Mouse (Mus musculus) adrenal gland, postnatal 14 days (tissue): ENCODE measurements around the gene Lamtor2. TPM values are rescaled to one million over a fixed set of nuclear protein-coding genes. Genes with fewer than 3 reads are reported as not detected.
A peak's percentile ranks its signal among the peaks of the same experiment; 100 is the strongest.

ENCODE experiments used
- DNase-seq: peaks from one replicate; pipeline ENCODE4 v3.0.0; 2021; ENCODE audit warnings: mixed read lengths
- total RNA-seq: library from RNA; stranded (reverse); gene quantifications from 2 replicates; pipeline ENCODE4 v1.2.3, GENCODE M21; 2021

Lamtor2 gene
- total RNA-seq, 1 experiment from 2014 or later, result 133 TPM

DNA sequence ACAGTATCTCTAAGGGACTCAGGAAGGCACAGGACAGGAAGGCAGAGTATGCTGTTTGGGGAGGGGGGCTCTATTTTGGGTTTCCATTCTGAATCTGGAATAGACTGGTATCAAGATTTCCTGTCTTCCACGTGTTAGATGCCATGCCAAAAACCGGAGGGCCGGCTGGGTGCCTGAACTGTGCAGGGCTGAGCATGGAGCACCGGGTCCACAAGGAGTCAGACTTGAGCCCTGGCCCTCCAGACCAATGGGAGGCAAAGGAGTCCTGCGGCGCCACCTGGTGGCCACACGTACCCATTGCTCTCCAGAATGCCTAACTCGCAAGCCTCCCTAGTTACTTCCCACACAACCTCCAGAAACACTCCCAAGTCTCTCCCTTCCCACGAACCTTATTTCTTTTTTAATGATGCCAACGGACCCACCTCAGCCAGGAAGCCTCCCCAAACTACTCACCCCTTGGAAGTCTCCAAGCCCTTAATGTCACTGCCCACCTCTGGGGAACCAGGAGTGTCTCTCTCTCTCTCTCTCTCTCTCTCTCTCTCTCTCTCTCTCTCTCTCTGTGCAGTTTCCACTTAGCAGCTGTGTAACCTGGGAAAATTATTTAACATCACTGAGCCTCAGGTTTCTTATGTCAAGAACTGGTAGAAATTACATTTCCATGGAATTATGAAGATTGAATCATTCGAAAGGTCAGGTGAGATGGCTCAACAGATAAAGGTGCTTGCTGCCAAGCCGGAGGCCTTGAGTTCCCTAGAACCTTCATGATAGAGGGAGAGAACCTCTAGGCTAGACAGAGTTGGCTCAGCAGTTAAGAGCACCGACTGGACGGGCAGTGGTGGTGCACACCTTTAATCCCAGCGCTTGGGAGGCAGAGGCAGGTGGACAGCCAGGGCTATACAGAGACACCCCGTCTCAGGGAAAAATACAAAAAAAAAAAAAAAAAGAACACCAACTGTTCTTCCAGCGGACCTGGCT, 26.4 kb downstream of the Lamtor2 start:
- peak; percentile 94 for DNase-seq

DNA sequence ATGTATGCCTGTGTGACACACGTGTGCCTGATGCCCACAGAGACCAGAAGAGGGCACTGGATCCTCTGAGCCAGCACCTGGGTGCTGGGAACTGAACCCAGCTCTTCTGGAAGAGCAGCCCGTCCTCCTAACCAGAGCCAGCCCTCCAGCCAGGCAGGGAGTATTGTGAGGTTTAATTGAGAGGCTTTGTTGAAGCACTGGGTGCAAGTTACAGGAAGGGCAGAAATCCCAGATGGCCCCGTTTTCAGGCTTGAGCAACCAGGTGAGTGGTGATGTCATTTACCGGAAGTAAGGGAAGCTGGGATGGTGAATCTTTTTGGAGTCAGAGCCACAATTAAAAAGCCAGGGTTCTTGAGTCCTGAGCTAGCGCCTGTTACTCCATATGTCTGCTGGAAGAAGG, 27.9 kb downstream of the Lamtor2 start:
- no peak for DNase-seq

DNA sequence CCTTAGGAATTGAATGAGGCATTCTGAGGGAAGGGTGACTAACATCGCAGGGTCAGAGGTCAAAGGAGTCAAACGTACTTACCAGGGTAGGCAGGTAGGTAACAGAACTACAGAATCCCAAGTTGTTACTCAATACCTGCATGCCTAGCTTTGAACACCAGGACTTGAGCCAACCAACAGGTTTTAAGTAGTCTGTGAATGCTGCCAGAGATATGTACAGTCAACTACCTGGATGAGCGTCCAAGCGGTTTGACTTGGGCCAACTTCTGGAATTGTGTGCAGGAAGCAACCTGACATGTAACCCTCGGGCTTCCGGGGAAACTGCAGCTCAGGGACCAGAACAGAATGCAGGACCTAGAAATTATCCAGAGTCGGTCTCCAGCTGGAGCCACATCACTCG, 29.8 kb downstream of the Lamtor2 start:
- no peak for DNase-seq

DNA sequence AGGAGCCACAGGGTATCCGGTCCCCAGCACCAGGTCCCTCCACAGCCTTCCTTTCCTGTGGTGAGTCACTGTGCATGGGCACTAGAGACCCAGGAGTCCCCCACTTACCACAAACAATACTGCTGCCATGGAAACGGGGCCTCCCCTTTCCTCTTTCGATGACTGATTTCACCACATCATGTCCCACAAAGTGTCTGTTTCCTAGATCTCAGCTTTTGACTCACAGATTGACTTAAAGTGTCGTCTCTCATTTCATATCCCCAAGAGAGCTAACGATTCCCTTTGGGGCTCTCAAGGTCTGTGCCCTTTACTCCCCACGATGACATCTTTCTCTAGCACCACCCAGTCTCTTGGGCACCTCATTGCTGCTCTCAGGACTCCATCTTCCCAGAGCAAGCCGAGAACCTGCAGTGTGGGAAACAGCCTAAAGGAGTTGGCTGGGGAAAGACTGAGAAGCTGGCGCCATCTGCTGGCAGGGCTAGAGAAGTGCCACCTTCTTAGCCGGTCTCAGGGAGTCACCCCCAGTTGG, 31.0 kb downstream of the Lamtor2 start:
- DNase-seq, result peak; percentile 89

DNA sequence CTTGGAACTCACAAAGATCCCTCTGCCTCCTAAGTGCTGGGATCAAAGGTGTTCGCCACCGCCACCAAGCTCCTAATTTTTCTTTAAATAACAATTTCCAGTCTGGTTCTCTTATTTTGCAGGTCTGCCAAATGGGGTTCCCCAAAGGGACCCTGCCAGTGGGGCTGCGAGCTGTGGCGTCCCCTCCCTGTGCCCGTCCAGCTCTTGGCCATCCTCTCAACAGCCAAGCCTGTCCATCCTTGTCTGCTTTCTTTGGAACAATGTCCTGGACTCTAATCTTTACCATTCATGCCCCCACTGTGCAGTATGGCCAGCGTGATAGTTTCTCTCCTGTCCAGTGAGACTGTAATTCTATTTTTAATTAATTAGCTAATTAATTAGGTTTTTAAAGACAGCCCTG, 31.7 kb downstream of the Lamtor2 start:
- no peak for DNase-seq

DNA sequence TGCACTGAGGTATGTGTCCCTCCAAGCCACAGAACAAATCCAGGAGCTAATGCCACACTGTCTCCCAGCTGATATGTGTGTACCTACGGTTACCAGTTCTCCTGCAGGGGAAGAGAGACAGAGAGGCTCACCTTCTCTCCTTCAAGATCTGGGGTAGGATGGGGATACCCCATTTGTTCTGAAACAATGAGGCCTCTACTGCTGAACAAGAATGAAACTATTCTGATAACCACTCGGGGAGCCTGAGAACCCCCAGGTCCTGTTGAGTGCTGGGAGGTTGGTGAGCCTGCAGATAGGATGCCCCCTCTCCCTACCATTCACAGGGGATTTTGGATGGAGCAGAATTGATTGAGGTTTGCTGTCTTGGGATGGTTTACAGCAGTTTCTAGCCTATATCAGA, 32.8 kb downstream of the Lamtor2 start:
- DNase-seq, result no peak

DNA sequence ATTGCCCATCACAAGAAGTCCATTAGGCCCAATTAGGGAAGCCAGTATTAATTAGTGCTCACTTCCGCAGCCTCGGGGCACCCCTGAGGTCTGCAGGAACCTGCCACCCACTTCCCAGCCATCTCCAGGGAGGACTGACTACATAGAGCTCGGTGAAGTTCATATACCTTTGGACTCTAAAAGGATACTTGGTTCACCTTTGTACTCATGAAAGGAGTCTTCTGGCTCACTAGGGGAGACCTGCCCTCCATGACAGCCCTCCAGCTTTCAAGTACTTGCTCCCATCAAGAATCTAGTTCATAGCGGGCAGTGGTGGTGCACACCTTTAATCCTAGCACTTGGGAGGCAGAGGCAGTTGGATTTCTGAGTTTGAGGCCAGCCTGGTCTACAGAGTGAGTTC, 34.5 kb downstream of the Lamtor2 start:
- no peak for DNase-seq

DNA sequence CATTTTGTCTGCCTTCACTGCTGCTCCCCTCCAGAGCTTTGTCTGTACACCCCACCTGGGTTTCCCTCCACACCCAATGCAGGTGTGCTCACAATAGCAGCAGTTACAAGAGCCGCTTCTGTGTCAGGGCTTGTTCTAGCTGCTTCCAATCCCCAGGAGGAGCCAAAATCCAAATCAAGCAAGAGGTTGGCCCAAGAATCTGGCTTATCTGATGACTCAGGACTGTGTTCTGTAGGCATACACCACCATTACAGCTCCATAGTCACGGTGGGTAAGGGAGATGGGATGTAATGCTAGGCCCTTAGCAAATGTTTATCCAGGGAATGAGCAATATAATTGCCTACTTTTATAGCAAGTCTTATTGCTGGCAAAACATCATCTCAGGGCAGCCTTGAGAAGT, 36.5 kb downstream of the Lamtor2 start:
- DNase-seq, result no peak

DNA sequence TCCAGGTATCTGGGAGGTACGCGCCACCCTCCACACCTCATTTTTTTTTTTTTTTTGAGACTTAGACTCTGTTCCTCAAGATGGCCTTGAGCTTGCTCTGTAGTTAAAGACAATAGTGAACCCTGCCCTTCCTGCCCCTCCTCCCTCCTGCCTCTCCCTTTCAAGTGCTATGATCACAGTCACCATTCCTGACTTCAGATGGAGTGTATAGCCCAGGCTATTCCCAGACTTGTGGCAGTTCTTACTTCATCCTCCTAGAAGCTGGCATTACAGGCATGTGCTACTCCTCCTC, 37.8 kb downstream of the Lamtor2 start:
- DNase-seq, result no peak

DNA sequence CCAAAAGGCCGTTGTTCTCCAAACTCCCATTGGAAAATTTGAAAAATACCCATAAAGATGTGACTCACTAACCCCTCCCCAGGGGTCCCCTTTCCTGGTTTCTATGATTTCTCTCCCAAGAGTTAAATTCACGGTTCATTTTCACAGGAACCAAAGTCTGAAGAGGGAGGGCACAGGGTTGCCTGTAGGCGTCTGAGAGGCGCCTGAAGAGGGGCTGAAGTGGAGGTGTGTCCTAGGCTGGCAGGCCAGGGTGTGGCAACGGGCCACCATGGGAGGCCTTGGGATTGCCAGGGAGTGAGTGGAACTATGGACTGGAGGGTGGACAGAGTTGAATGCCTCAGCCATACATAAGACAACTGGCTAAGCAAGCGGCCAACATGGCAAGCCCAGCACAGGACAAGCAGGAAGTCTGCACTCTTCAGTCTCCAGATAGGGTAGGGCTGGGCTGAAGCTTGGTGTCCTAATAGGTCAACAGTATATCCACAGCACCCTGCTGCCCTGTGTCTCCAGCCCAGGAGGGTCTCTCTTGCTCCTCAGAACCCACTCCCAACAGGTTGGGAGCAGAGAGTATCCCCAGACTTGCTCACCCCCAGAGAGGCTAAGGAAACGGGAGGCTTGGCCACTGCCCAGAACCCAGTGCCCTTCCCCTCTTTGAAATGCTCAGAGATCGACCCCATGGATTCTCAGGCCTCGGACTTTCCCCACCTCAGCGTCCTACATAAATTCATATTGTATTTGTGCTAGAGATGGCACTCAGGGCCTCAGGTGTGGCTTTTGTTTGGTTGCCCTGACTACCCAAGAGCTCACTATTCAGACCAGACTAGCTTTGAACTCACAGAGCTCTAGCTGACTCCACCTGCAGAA, 38.4 kb downstream of the Lamtor2 start:
- no peak for DNase-seq

DNA sequence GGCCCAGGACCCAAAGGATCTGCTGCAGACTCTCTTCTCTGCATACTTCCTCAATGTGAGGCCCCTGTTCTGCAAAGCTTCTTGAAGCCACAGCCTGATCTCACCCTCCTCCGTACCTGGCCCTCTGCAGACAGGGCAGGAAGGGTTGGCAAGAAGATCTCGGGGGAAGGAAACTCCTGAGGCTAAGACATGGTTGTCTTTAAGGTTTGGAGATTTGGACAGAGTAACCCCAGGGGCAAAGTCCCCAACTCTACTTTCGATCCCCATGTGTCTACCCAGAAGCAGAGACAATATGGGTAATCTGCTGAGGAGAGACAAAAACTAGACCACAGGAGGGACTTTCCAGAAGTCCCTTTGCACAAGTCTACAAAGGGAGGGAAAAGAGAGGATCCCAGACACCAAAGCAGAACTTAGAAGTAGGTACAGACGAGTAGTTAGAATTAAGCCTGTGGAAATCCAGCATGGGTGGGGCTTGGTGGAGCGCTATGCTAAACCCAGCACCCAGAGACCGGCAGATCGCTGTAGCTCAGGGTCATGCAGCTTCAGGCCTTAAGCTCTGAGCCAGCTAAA, 39.2 kb downstream of the Lamtor2 start:
- no peak for DNase-seq

DNA sequence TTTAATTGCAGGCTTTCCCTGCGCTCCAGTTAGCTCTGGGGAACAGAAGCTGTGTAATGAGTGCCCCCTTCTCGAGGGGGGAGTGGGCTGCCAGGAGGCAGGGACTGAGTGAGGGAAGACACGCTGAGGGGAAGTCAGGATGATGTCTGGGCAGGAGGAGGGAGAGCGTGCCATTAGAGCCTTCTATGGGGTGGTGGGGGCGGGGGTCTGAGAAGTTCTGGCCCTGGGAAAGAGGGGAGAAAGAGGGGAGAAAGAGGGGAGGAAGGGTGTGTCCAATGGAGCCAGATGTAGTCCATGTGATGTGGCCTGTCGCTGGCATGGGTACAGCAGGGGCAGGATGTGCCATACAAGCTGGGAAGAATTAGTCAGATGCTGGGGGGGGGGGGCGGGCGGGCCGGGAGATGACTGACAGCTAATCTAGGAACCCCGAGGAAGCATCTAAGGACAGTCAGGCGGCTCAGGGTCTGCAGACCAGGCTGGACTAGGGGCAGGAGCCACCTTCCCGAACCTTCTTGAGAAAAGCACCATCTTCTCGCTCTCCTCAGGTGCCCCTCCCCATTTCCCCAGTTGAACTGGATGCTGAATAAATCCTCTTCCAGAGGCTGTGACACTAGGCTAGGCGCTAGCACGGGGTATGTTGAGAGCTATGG, 39.9 kb downstream of the Lamtor2 start:
- peak; percentile 68 for DNase-seq

DNA sequence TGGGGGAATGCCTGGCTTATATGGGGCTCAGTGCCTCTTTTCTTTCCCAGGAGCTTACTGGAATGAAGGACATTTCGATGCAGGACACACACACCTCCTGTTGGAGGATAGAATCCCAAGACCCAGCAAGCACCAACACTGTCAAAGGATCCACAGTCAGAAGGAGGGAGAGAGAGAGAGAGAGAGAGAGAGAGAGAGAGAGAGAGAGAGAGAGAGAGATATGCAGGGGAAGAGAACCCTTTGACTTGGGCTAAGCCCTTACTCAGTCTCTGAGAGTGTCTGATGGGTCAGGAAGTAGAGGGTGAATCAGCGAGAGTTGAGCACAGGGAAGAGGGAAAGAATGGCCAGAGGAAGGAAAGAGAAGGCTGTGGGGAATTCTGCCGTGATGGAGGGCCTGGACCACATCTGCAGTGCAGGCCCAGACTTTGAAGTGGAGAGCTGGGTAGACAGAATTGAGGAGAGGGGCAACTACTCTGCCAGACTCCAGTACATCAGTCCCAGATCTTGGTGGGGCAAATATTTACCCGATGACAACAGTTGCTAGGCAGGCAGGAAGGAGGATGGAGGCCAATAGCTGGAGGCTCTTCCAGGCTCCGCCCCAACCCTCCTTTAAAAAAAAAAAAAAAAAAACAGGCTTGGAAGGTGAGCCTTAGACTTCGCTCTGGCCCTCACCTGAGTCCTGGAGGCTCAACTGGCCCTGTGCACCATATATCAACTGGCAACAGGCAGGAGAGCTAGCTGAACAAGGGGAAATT, 40.6 kb downstream of the Lamtor2 start:
- no peak for DNase-seq

DNA sequence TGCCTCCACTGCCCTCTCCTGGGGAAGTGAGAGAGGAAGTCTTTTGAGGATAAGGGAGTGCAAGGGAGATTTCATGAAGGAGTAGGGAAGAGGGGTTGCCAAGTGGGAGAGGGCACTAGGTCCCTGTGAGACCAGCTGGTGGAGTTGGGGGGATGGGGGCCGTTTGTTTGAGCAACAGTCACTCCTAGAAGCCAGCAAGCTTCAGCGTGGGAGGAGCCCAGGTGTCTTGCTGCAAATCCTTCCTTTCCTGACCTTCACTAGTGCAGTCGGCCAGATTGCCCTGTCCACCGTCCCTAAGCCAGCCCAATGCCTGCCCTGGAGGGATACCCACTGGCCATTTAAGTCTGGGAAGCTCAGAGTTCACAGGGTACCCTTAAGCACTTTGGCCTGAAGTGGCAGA, 41.3 kb downstream of the Lamtor2 start:
- DNase-seq, result peak; percentile 60

DNA sequence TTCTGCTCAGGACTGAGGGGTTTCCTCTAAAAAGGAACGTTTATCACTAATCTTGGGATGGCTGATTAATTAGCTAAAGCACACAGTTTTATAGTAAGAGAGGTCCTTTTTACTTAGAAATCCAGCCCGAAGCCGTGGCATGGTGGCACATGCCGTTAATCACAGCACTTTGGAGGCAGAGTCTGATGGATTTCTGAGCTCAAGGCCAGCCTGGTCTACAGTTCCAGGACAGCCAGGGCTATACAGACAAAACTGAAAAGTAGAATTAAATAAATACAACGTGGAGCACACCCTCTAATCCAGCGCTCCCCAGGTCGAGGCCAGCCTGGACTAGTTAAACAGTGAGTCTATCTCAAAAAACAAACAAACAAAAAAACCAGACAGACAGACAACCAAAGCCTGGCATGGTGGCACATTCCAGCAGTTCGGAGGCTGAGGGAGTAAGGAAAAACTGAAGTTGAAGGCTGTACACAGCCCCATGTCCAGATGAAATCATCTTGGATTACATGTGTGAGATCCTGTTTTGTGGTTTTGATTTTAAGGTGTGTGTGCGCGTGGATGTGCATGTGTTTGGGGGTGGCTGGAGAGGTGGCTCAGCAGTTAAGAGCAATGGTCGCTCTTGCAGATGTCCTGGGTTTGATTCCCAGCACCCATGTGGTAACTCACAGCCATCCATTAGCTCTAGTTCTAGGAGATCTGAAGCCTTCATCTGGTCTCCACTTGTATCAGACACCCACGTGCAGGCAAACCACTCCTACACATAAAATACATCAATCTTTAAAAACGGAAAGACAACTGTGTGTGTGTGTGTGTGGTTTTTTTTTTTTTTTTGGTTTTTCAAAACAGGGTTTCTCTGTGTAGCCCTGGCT, 42.2 kb downstream of the Lamtor2 start:
- peak; percentile 55 for DNase-seq

DNA sequence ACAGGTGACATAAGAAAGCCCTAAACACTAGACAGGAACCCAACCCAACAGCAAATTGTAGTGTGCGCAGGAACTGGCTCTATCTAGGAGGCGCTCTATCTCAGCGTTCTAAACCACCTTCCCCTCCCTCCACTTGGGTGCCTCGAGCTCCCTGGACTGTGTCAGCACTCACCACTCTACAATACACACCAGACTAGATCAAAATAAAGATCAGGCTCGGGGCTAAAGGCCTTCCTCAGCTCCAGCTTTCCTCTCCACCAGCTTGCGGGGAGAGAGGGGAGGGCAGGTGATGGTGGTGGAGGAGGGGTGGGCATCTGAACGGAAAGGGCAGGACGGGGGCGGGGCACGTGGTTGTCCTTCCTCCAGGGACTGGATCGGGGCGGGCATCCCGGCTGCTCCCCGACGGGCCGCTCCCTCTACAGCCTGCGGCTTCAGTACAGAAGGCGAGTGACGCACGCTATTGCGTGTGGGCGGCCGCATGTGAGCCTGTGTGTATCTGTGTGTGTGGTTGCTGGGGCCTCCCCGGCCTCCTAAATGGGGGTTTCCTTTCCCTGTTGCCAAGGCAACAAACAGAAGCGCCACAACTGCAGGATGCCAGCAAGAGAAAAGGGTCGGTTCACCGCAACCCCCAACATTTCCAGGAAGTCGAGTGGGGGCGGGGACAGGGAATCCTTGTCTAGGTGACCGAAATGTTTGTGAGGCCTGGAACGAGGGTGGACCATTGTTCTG, 43.0 kb downstream of the Lamtor2 start, which contains the start of gene Lmna:
Lmna (minus strand) TSS at position 265 of the 729 bp plus-strand sequence.
- DNase-seq, result peak; percentile 99

DNA sequence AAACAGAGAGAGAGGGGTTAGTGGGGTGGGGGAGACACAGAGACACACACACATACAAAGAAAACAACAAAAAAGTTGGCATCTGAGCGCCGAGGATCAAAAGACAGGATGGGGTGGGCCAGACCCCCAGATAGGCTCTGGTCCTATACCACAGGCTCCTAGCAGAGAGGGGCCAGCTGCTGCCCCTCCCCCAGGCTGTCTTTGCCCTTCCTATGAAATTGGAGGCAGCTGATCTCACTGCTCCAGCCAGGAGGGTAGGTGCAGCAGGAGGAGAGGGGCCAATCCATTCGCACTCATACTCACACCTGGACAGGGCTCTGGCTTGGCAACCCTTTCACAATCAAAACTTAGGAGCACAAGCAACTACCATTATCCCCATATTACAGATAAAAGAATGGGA, 43.6 kb downstream of the Lamtor2 start:
- no peak for DNase-seq

DNA sequence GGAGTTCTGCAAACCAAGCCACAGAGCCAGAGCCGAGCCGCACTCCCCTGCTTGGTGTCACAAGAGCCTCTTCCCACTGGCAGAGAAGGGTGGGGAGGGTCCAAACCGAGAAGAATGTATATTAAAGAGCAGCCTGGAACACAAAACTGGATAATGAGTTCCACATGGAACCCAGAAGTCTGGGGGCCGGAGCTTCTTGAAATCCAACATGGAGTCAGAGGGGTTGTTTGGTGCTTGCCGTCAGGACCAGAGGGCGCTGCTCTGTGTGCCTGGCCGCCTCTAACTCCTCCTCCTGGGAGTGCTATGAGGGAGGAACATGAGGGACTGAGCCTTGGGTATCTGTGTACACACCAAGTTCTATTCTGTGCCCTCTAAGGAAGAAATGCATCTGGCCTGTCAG, 47.1 kb downstream of the Lamtor2 start:
- DNase-seq, result no peak

DNA sequence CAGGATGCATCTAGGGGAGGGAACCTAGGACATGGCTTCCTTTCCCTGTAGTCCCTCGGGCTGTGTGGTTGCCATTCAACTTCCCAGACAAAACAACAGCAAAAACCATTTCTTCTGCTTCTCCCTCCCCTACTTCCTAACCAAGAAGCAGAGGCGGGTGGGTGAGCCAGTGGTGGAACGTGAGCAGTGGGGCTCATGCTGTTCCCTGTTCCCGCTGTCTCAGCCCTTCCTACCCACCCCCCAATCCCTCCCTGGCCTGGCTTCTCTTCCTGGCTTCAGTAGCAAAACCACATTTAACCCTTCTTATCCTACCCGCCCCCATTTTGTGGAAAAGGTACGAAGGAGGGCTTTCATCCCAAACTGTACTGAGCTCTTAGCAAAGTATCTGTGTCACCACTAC, 47.8 kb downstream of the Lamtor2 start:
- DNase-seq, result no peak
